ENCODE assay signal across 9 mouse cellular contexts in genomic region chr15:42309586-42309985, GRCm38 (mm10).
DNase-seq lines count a peak whose midpoint lies in the region; ATAC-seq lines count a peak whose summit lies in the region.
"Had no signal": no experiment of that assay in that cellular context is flagged by ENCODE, and none has a peak within 500 bp of the region (broad histone marks: within the 10 kb centered on the region; RNA-seq: fewer than 3 reads in every experiment).

No protein-coding gene starts in this region.

- 41% methylated on average over 5 of the region's 5 CpGs for WGBS in forebrain, embryonic 15.5 days
- WGBS in forebrain, embryonic 11.5 days: 79% methylated on average over 5 of the region's 5 CpGs
- WGBS in kidney, embryonic 16.5 days: 82% methylated on average over 5 of the region's 5 CpGs

- peaks cover 13% of the 10 kb centered on the region for H3K4me1 ChIP-seq in forebrain, embryonic 15.5 days
- H3K4me1 ChIP-seq in forebrain, embryonic 11.5 days (replicated peaks; ENCODE audit: control insufficient read depth, insufficient read depth, low read length): no peaks in the 10 kb centered on the region
- H3K4me1 ChIP-seq in kidney, embryonic 16.5 days (ENCODE audit: insufficient read depth, low read length): no peaks in the 10 kb centered on the region
- H3K4me1 ChIP-seq: liver, embryonic 12.5 days had no signal

- H3K27ac ChIP-seq in forebrain, embryonic 15.5 days (replicated peaks): peak overlapping the region; percentile 3; the same call in 1 of the 2 replicates
- H3K27ac ChIP-seq in forebrain, embryonic 11.5 days (ENCODE audit: low read depth, low read length): no peak overlapping the region
- no peak overlapping the region for H3K27ac ChIP-seq in kidney, embryonic 16.5 days (ENCODE audit: low read length)
- H3K27ac ChIP-seq: liver, embryonic 12.5 days had no signal

- ATAC-seq in forebrain, embryonic 15.5 days (replicated peaks): peak; percentile 93
- ATAC-seq in forebrain, embryonic 11.5 days (replicated peaks; ENCODE audit: low FRiP score): no peak
- no peak for ATAC-seq in kidney, embryonic 16.5 days (ENCODE audit: low FRiP score, low TSS enrichment)
- ATAC-seq: liver, embryonic 12.5 days had no signal

- H3K9ac ChIP-seq in forebrain, embryonic 15.5 days (replicated peaks): no peak overlapping the region
- H3K9ac ChIP-seq in forebrain, embryonic 11.5 days (ENCODE audit: low read length): no peak overlapping the region
- no peak overlapping the region for H3K9ac ChIP-seq in kidney, embryonic 16.5 days (replicated peaks; ENCODE audit: low read length)
- H3K9ac ChIP-seq: liver, embryonic 12.5 days had no signal

- no peaks in the 10 kb centered on the region for H3K36me3 ChIP-seq in forebrain, embryonic 15.5 days
- H3K36me3 ChIP-seq in forebrain, embryonic 11.5 days (ENCODE audit: control insufficient read depth, insufficient read depth, low read length): no peaks in the 10 kb centered on the region
- no peaks in the 10 kb centered on the region for H3K36me3 ChIP-seq in kidney, embryonic 16.5 days (ENCODE audit: insufficient read depth, low read length)
- H3K36me3 ChIP-seq: liver, embryonic 12.5 days had no signal

- no peaks in the 10 kb centered on the region for H3K9me3 ChIP-seq in forebrain, embryonic 15.5 days
- no peaks in the 10 kb centered on the region for H3K9me3 ChIP-seq in forebrain, embryonic 11.5 days (ENCODE audit: control insufficient read depth, low read length)
- H3K9me3 ChIP-seq in kidney, embryonic 16.5 days (ENCODE audit: low read length): no peaks in the 10 kb centered on the region
- H3K9me3 ChIP-seq: liver, embryonic 12.5 days had no signal

- no peaks in the 10 kb centered on the region for H3K27me3 ChIP-seq in forebrain, embryonic 15.5 days
- H3K27me3 ChIP-seq in forebrain, embryonic 11.5 days (ENCODE audit: control insufficient read depth, insufficient read depth, low read length): no peaks in the 10 kb centered on the region
- no peaks in the 10 kb centered on the region for H3K27me3 ChIP-seq in kidney, embryonic 16.5 days (ENCODE audit: insufficient read depth, low read length)
- H3K27me3 ChIP-seq: liver, embryonic 12.5 days had no signal

- no peak overlapping the region for H3K4me2 ChIP-seq in forebrain, embryonic 15.5 days (replicated peaks)
- no peak overlapping the region for H3K4me2 ChIP-seq in forebrain, embryonic 11.5 days (ENCODE audit: low read depth, low read length, severe bottlenecking)
- H3K4me2 ChIP-seq in kidney, embryonic 16.5 days (replicated peaks; ENCODE audit: low read depth, low read length): no peak overlapping the region
- H3K4me2 ChIP-seq: liver, embryonic 12.5 days had no signal

- H3K4me3 ChIP-seq in forebrain, embryonic 15.5 days: no peak overlapping the region
- no peak overlapping the region for H3K4me3 ChIP-seq in forebrain, embryonic 11.5 days (ENCODE audit: low read depth, low read length)
- H3K4me3 ChIP-seq in kidney, embryonic 16.5 days (ENCODE audit: low read length): no peak overlapping the region
- H3K4me3 ChIP-seq: liver, embryonic 12.5 days had no signal

- DNase-seq in forebrain, embryonic 11.5 days (ENCODE audit: low spot score): no peak
- peak; percentile 15 to 31 for DNase-seq in right cerebral cortex, adult 2 months (ENCODE audit: low spot score in 2 of 2)
- DNase-seq in right cerebral cortex, postnatal 25 days: no peak
- peak; percentile 50 to 81 for DNase-seq in layer of hippocampus, adult 18-20 months (ENCODE audit: low spot score in 2 of 2)
- no peak for DNase-seq in kidney, adult 11 months
- no peak for DNase-seq in thymus, adult 18-20 months

Comparison
In these comparisons a context has a peak if more than half of its experiments do, and no peak if none do; other contexts are left out.
1. DNase-seq: peak in right cerebral cortex, adult 2 months (2 of 2) and layer of hippocampus, adult 18-20 months (2 of 2); none in forebrain, embryonic 11.5 days (single experiment), right cerebral cortex, postnatal 25 days (single experiment), kidney, adult 11 months (single experiment) and thymus, adult 18-20 months (0 of 2).